Mouse (Mus musculus) liver, embryonic 16.5 days (tissue): ENCODE data around the gene Fbxw28. TPM values are rescaled to one million over a fixed set of nuclear protein-coding genes. Genes with fewer than 3 reads are reported as not detected.
"Not testable (repeated sequence)": the region's sequence is repeated elsewhere in the genome, so short reads cannot be mapped to it uniquely, and the experiment has no call there.

Experiments
- ATAC-seq: fragments of 200-750 bp; cut with Nextera tagmentation; 2 replicates; pipeline ENCODE4 v1.8.0; 2017; ENCODE audit warnings: low read depth, mild to moderate bottlenecking, moderate number of reproducible peaks, moderate library complexity
- H3K27ac ChIP-seq: fragments of 300-500 bp; sonication (generic); 2 replicates; pipeline ENCODE4 v1.5.1; 2014; ENCODE audit warnings: mild to moderate bottlenecking, low read length
- H3K27me3 ChIP-seq: fragments of 300-500 bp; sonication (generic); 2 replicates; pipeline ENCODE4 v1.6.1; 2014; ENCODE audit warnings: low read depth, low read length, mixed read lengths; ENCODE audit not compliant: control insufficient read depth, insufficient read depth
- H3K36me3 ChIP-seq: fragments of 300-500 bp; sonication (generic); 2 replicates; pipeline ENCODE4 v1.6.1; 2014; ENCODE audit warnings: mild to moderate bottlenecking; ENCODE audit not compliant: control insufficient read depth, insufficient read depth
- H3K4me1 ChIP-seq: fragments of 300-500 bp; sonication (generic); 2 replicates; pipeline ENCODE4 v1.6.1; 2014; ENCODE audit warnings: low read depth, low read length, mixed read lengths; ENCODE audit not compliant: control insufficient read depth
- H3K4me2 ChIP-seq: fragments of 300-500 bp; sonication (generic); 2 replicates; pipeline ENCODE4 v1.6.1; 2014; ENCODE audit warnings: low read depth, low read length, mixed read lengths
- H3K4me3 ChIP-seq: fragments of 300-500 bp; sonication (generic); 2 replicates; pipeline ENCODE4 v1.5.1; 2014; ENCODE audit warnings: low read depth, mild to moderate bottlenecking, low read length
- H3K9ac ChIP-seq: fragments of 300-500 bp; sonication (generic); 2 replicates; pipeline ENCODE4 v1.6.1; 2014; ENCODE audit warnings: low read depth, low read length
- H3K9me3 ChIP-seq: fragments of 300-500 bp; sonication (generic); replicated peaks from 2 replicates; pipeline ENCODE4 v1.6.1; 2016; ENCODE audit warnings: low read length; ENCODE audit not compliant: control insufficient read depth
- WGBS: fragments of 180-500 bp; shearing (Covaris S2); extraction: QIAGEN DNeasy Blood & Tissue Kit; methylation state at CpG from one replicate; pipeline ENCODE4 v1.1.7; 2014; ENCODE audit not compliant: insufficient replicate concordance; 5-methylcytosine and 5-hydroxymethylcytosine counted together
- polyA plus RNA-seq: library from polyadenylated mRNA; unstranded; fragments of >200 nt; fragmentation: Nextera tagmentation; extraction: Ambion mirVana; gene quantifications from 2 replicates; pipeline ENCODE4 v1.2.1, GENCODE M21; 2015

Fbxw28 gene
- polyA plus RNA-seq = not detected in 2 replicates

DNA sequence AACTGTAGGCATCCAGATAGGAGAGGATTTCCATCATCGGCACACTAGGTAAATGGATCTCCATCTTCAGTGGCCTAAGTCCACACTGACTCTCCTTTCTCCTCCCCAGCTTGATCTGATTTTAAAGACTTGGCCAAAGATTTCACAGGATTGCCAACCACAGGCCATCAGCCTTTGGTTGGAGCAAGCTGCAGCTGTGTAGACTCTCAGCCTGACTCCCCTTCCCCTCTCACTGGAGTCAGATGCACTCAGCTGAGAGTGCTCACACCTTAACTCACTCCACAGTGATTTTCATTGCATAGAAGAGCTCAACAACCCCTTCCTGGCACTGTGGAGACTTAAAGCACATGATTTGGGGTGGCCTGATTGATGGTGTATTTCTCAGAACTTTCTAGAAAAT lies at the start of gene Fbxw28:
Gene Fbxw28 (minus strand): TSS at position 101 of the 400 bp plus-strand sequence.
- H3K4me1 ChIP-seq, H3K27ac ChIP-seq, H3K27me3 ChIP-seq, H3K36me3 ChIP-seq, H3K4me2 ChIP-seq, H3K9ac ChIP-seq, H3K9me3 ChIP-seq, H3K4me3 ChIP-seq, ATAC-seq: not testable (repeated sequence)
- WGBS = no CpG with 5 or more reads among the region's 1 CpGs

DNA sequence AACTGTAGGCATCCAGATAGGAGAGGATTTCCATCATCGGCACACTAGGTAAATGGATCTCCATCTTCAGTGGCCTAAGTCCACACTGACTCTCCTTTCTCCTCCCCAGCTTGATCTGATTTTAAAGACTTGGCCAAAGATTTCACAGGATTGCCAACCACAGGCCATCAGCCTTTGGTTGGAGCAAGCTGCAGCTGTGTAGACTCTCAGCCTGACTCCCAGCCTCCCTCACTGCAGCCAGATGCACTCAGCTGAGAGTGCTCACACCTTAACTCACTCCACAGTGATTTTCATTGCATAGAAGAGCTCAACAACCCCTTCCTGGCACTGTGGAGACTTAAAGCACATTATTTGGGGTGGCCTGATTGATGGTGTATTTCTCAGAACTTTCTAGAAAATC lies 51.9 kb downstream of the Fbxw28 start, which contains the start of gene Fbxw14:
Gene Fbxw14 (minus strand): TSS at position 101 of the 400 bp plus-strand sequence.
- not testable (repeated sequence) for H3K4me2 ChIP-seq, ATAC-seq
- WGBS = no CpG with 5 or more reads among the region's 1 CpGs

More for the DNA sequence above, 51.9 kb downstream of the Fbxw28 start, which contains the start of gene Fbxw14:
- not testable (repeated sequence) for H3K9me3 ChIP-seq, H3K4me3 ChIP-seq, H3K9ac ChIP-seq, H3K4me1 ChIP-seq, H3K36me3 ChIP-seq, H3K27ac ChIP-seq, H3K27me3 ChIP-seq

Other genes starting within 250 kb of the Fbxw28 start
- 4.9 and 6.3 TPM in 2 replicates for gene Plxnb1, start 244.3 kb downstream of the Fbxw28 start, polyA plus RNA-seq
- not detected in 2 replicates for gene Fbxw21, start 177.6 kb downstream of the Fbxw28 start, polyA plus RNA-seq
- not detected in 2 replicates for gene Fbxw13, start 143.7 kb downstream of the Fbxw28 start, polyA plus RNA-seq
- gene Fbxw20, start 104.9 kb downstream of the Fbxw28 start, polyA plus RNA-seq = 0.09 TPM in 1 of 2 replicates, not detected in the other
- not detected in 2 replicates for gene Fbxw14, start 52.0 kb downstream of the Fbxw28 start, polyA plus RNA-seq
- gene Fbxw22, start 64.6 kb upstream of the Fbxw28 start, polyA plus RNA-seq = not detected in 2 replicates
- gene Fbxw16, start 109.5 kb upstream of the Fbxw28 start, polyA plus RNA-seq = not detected in 2 replicates
- not detected in 2 replicates for gene Fbxw19, start 156.2 kb upstream of the Fbxw28 start, polyA plus RNA-seq
- 0.06 and 0.11 TPM in 2 replicates for gene Fbxw15, start 228.6 kb upstream of the Fbxw28 start, polyA plus RNA-seq